Mouse (Mus musculus) central nervous system, embryonic 14 days (tissue): ENCODE results near the gene H2al1g. TPM values are rescaled to one million over a fixed set of nuclear protein-coding genes. Genes with fewer than 3 reads are reported as not detected.

Experiments used
- polyA plus RNA-seq: library from polyadenylated mRNA; depleted of rRNA; stranded (reverse); fragments of >200 nt; gene quantifications from 2 replicates; pipeline ENCODE4 v1.2.3, GENCODE M21; 2012; rRNA removed

Gene H2al1g
- polyA plus RNA-seq = not detected in 2 replicates

DNA sequence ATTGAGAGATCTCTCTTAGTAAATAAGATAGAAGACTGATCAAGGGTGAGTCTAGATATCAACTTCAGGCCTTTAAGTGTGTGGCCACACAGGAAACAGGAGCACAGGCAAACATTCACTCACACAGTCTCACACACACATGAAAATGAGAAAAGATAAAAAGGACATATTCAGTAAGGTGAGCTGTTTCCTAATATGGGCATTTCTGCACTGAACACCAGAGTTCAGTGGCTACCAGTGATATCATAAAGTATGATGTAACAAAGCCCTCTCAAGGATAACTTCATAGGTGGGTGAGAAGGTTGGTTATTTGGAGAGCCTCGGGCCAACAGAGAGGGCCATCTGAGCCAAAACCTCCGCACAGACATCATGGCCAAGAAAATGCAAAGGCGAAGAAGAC, at the start of gene H2al1g:
TSS of gene H2al1g (plus strand) at position 301 of the 400 bp plus-strand sequence.

GRCm38 (mm10) chrX:11298957-11299356, 19.1 kb upstream of the H2al1g start, which contains the start of gene H2al1a:
Gene H2al1a (plus strand): TSS chrX:11299257.

GRCm38 (mm10) chrX:11302132-11302531, 15.9 kb upstream of the H2al1g start, which contains the start of gene H2al1b:
Gene H2al1b (plus strand): TSS chrX:11302432.

DNA sequence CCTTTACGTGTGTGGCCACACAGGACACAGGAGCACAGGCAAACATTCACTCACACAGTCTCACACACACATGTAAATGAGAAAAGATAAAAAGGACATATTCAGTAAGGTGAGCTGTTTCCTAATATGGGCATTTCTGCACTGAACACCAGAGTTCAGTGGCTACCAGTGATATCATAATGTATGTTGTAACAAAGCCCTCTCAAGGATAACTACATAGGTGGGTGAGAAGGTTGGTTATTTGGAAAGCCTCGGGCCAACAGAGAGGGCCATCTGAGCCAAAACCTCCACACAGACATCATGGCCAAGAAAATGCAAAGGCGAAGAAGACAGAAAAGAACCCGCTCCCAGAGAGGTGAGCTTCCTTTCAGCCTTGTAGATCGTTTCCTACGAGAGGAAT, 12.7 kb upstream of the H2al1g start, which contains the start of gene H2al1c:
TSS of gene H2al1c (plus strand) at position 301 of the 400 bp plus-strand sequence.

GRCm38 (mm10) chrX:11308524-11308923, 9.5 kb upstream of the H2al1g start, which contains the start of gene H2al1d:
Gene H2al1d (plus strand): TSS chrX:11308824.

GRCm38 (mm10) chrX:11311634-11312033, 6.4 kb upstream of the H2al1g start, which contains the start of gene H2al1e:
Gene H2al1e (plus strand): TSS chrX:11311934.

GRCm38 (mm10) chrX:11314858-11315257, 3.2 kb upstream of the H2al1g start, which contains the start of gene H2al1f:
Gene H2al1f (plus strand): TSS chrX:11315158.

DNA sequence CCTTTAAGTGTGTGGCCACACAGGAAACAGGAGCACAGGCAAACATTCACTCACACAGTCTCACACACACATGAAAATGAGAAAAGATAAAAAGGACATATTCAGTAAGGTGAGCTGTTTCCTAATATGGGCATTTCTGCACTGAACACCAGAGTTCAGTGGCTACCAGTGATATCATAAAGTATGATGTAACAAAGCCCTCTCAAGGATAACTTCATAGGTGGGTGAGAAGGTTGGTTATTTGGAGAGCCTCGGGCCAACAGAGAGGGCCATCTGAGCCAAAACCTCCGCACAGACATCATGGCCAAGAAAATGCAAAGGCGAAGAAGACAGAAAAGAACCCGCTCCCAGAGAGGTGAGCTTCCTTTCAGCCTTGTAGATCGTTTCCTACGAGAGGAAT, 3.1 kb downstream of the H2al1g start, which contains the start of gene H2al1h:
TSS of gene H2al1h (plus strand) at position 301 of the 400 bp plus-strand sequence.

GRCm38 (mm10) chrX:11324359-11324758, 6.3 kb downstream of the H2al1g start, which contains the start of gene H2al1i:
Gene H2al1i (plus strand): TSS chrX:11324659.

DNA sequence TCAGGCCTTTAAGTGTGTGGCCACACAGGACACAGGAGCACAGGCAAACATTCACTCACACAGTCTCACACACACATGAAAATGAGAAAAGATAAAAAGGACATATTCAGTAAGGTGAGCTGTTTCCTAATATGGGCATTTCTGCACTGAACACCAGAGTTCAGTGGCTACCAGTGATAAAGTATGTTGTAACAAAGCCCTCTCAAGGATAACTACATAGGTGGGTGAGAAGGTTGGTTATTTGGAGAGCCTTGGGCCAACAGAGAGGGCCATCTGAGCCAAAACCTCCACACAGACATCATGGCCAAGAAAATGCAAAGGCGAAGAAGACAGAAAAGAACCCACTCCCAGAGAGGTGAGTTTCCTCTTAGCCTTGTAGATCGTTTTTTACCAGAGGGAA, 9.5 kb downstream of the H2al1g start, which contains the start of gene H2al1j:
TSS of gene H2al1j (plus strand) at position 301 of the 400 bp plus-strand sequence.

Other genes starting within 250 kb of the H2al1g start
- not detected in 2 replicates for gene H2al1a, start 19.0 kb upstream of the H2al1g start, polyA plus RNA-seq
- not detected in 2 replicates for gene H2al1b, start 15.8 kb upstream of the H2al1g start, polyA plus RNA-seq
- gene H2al1c, start 12.6 kb upstream of the H2al1g start, polyA plus RNA-seq = not detected in 2 replicates
- gene H2al1d, start 9.4 kb upstream of the H2al1g start, polyA plus RNA-seq = not detected in 2 replicates
- not detected in 2 replicates for gene H2al1e, start 6.3 kb upstream of the H2al1g start, polyA plus RNA-seq
- gene H2al1f, start 3.1 kb upstream of the H2al1g start, polyA plus RNA-seq = not detected in 2 replicates
- gene H2al1h, start 3.2 kb downstream of the H2al1g start, polyA plus RNA-seq = not detected in 2 replicates
- not detected in 2 replicates for gene H2al1i, start 6.4 kb downstream of the H2al1g start, polyA plus RNA-seq
- not detected in 2 replicates for gene H2al1j, start 9.6 kb downstream of the H2al1g start, polyA plus RNA-seq